Mouse (Mus musculus) intestine, postnatal 0 days (tissue): ENCODE measurements around the gene Crybb2. TPM values are rescaled to one million over a fixed set of nuclear protein-coding genes. Genes with fewer than 3 reads are reported as not detected.

Source experiments
- ATAC-seq: fragments of 200-750 bp; cut with Nextera tagmentation; 2 replicates; pipeline ENCODE4 v1.8.0; 2017; ENCODE audit warnings: mild to moderate bottlenecking, moderate TSS enrichment, moderate library complexity
- H3K27ac ChIP-seq: fragments of 300-500 bp; sonication (generic); 2 replicates; pipeline ENCODE4 v1.5.1; 2014; ENCODE audit warnings: mild to moderate bottlenecking, low read depth, low read length, moderate library complexity
- H3K27me3 ChIP-seq: fragments of 300-500 bp; sonication (generic); replicated peaks from 2 replicates; pipeline ENCODE4 v1.6.1; 2014; ENCODE audit warnings: low read length, mixed read lengths; ENCODE audit not compliant: control insufficient read depth, insufficient read depth
- H3K36me3 ChIP-seq: fragments of 300-500 bp; sonication (generic); 2 replicates; pipeline ENCODE4 v1.6.1; 2014; ENCODE audit warnings: mild to moderate bottlenecking, moderate library complexity; ENCODE audit not compliant: control insufficient read depth, insufficient read depth
- H3K4me1 ChIP-seq: fragments of 300-500 bp; sonication (generic); replicated peaks from 2 replicates; pipeline ENCODE4 v1.6.1; 2014; ENCODE audit warnings: antibody characterized with exemption, low read length, mixed read lengths; ENCODE audit not compliant: control insufficient read depth, insufficient read depth
- H3K4me2 ChIP-seq: fragments of 300-500 bp; sonication (generic); replicated peaks from 2 replicates; pipeline ENCODE4 v1.6.1; 2014; ENCODE audit warnings: low read depth, mild to moderate bottlenecking, moderate library complexity
- H3K4me3 ChIP-seq: fragments of 300-500 bp; sonication (generic); 2 replicates; pipeline ENCODE4 v1.5.1; 2014; ENCODE audit warnings: low read depth, low read length
- H3K9ac ChIP-seq: fragments of 300-500 bp; sonication (generic); 2 replicates; pipeline ENCODE4 v1.6.1; 2014; ENCODE audit warnings: mild to moderate bottlenecking, low read depth, low read length
- H3K9me3 ChIP-seq: fragments of 300-500 bp; sonication (generic); 2 replicates; pipeline ENCODE4 v1.6.1; 2016; ENCODE audit warnings: mixed run types; ENCODE audit not compliant: control insufficient read depth
- CTCF ChIP-seq: sonication (generic); IDR thresholded peaks from 2 replicates; pipeline ENCODE4 v1.5.1; 2016; ENCODE audit warnings: low read depth, mild to moderate bottlenecking, control low read depth, antibody characterized with exemption, moderate library complexity
- WGBS: fragments of 180-500 bp; shearing (Covaris S2); extraction: QIAGEN DNeasy Blood & Tissue Kit; methylation state at CpG from one replicate; pipeline ENCODE4 v1.1.7; 2014; 5-methylcytosine and 5-hydroxymethylcytosine counted together
- polyA plus RNA-seq: library from polyadenylated mRNA; unstranded; fragments of >200 nt; fragmentation: Nextera tagmentation; extraction: Ambion mirVana; gene quantifications from 2 replicates; pipeline ENCODE4 v1.2.1, GENCODE M21; 2015

Crybb2 gene
- polyA plus RNA-seq: not detected in 2 replicates

GRCm38 (mm10) chr5:113070017-113070416, at the start of gene Crybb2:
Gene Crybb2, minus strand, starts transcription at chr5:113070117.
- no peak within 1 kb of the TSS for H3K27ac ChIP-seq
- no peak within 1 kb of the TSS for H3K4me3 ChIP-seq
- TF ChIP-seq CTCF: no peak
- no peaks in the 10 kb centered on the region for H3K9me3 ChIP-seq
- H3K4me2 ChIP-seq: no peak within 1 kb of the TSS
- H3K4me1 ChIP-seq: no peaks in the 10 kb centered on the region
- H3K9ac ChIP-seq: no peak within 1 kb of the TSS
- H3K27me3 ChIP-seq: no peaks in the 10 kb centered on the region
- no peaks in the 10 kb centered on the region for H3K36me3 ChIP-seq
- no peak for ATAC-seq

DNA sequence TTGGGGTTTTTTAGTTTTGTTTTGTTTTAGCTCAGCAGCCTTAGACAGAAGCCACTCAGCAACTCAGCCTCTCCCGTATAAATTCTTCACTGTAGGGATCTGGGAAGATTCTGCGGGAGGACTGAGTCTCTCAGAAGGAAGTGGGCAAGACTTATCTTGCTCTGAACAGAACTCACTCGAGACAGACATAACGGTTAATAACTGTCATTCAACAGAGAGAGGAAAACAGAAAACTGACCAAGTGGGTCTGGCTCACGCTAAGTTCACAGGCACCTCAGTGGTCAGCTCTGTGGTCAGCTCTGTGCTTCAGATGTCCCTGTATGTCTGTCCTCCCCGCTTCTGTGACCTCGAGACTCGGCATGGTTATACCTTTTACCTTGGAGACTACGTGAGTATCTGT, 49.4 kb upstream of the Crybb2 start:
- ATAC-seq: no peak
- Histone ChIP-seq H3K9me3 (no peaks in the 10 kb centered on the region), H3K27me3 (no peaks in the 10 kb centered on the region), H3K9ac (no peak overlapping the region), H3K27ac (no peak overlapping the region), H3K4me3 (no peak overlapping the region), H3K4me1 (peaks cover 16% of the 10 kb centered on the region), H3K36me3 (peaks cover 3% of the 10 kb centered on the region; the same call in 1 of the 2 replicates), H3K4me2 (no peak overlapping the region)
- 58% methylated on average over 9 of the region's 9 CpGs for WGBS
- no peak for TF ChIP-seq CTCF

DNA sequence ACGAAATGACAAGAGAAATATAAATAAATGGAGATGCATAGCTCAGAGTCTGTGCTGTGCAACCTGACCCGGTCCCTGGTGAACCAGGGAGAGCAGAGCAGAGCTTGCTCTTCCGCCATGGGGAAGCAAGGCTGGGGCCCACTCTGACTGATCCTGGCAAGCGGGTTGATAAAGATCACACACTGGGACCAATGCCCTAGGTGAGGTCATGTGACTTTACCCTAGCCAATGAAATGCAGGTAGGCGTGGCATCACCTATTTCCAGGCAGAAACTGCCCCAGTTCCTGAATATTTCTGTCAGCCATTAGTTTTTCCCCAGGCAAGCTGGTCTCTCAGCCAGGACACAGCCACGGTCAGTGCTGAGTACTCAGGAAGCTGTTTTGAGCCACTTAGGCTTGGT, 48.8 kb upstream of the Crybb2 start:
- no peaks in the 10 kb centered on the region for H3K27me3 ChIP-seq
- 19% methylated on average over 6 of the region's 6 CpGs for WGBS
- peaks cover 3% of the 10 kb centered on the region; the same call in 1 of the 2 replicates for H3K36me3 ChIP-seq
- ATAC-seq: peak; percentile 79
- no peak overlapping the region for H3K9ac ChIP-seq
- no peak for TF ChIP-seq CTCF
- 0 out of 2 replicates have a peak overlapping the region, but pooled peaks have one; percentile 1 for H3K4me2 ChIP-seq
- H3K27ac ChIP-seq: no peak overlapping the region
- H3K4me3 ChIP-seq: no peak overlapping the region
- peaks cover 20% of the 10 kb centered on the region for H3K4me1 ChIP-seq
- H3K9me3 ChIP-seq: no peaks in the 10 kb centered on the region

DNA sequence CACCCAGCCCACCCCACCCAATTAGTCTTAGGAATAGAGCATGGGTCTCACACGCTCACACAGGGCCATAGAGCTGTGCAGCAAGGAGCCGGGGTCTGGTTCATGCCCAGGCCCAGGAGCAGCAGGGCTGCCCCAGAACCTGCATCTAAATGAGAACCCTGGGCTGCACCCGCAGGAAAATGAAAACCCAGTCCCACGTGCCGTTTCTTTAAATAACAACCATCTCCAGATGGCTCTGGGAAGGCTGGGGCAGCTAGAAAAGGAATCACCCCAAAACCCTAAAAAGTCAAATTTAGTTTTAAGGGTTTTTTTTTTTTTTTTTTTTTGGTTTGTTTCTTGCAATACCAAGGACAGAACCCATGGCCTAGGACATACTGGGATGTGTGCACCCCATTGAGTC, 47.4 kb upstream of the Crybb2 start:
- H3K9me3 ChIP-seq: no peaks in the 10 kb centered on the region
- H3K4me3 ChIP-seq: no peak overlapping the region
- no peak overlapping the region for H3K4me2 ChIP-seq
- TF ChIP-seq CTCF: no peak
- 88% methylated on average over 5 of the region's 5 CpGs for WGBS
- ATAC-seq: no peak
- H3K4me1 ChIP-seq: peaks cover 20% of the 10 kb centered on the region
- no peaks in the 10 kb centered on the region for H3K27me3 ChIP-seq
- peaks cover 3% of the 10 kb centered on the region; the same call in 1 of the 2 replicates for H3K36me3 ChIP-seq
- no peak overlapping the region for H3K27ac ChIP-seq
- no peak overlapping the region for H3K9ac ChIP-seq

GRCm38 (mm10) chr5:113115896-113116295, 46.0 kb upstream of the Crybb2 start:
- no peak for TF ChIP-seq CTCF
- H3K4me3 ChIP-seq: no peak overlapping the region
- no peak overlapping the region for H3K4me2 ChIP-seq
- no peak overlapping the region for H3K9ac ChIP-seq
- H3K36me3 ChIP-seq: no peaks in the 10 kb centered on the region
- no peaks in the 10 kb centered on the region for H3K9me3 ChIP-seq
- H3K27ac ChIP-seq: no peak overlapping the region
- no peak for ATAC-seq
- H3K4me1 ChIP-seq: peaks cover 16% of the 10 kb centered on the region
- no peaks in the 10 kb centered on the region for H3K27me3 ChIP-seq
- WGBS: 71% methylated on average over 10 of the region's 10 CpGs

DNA sequence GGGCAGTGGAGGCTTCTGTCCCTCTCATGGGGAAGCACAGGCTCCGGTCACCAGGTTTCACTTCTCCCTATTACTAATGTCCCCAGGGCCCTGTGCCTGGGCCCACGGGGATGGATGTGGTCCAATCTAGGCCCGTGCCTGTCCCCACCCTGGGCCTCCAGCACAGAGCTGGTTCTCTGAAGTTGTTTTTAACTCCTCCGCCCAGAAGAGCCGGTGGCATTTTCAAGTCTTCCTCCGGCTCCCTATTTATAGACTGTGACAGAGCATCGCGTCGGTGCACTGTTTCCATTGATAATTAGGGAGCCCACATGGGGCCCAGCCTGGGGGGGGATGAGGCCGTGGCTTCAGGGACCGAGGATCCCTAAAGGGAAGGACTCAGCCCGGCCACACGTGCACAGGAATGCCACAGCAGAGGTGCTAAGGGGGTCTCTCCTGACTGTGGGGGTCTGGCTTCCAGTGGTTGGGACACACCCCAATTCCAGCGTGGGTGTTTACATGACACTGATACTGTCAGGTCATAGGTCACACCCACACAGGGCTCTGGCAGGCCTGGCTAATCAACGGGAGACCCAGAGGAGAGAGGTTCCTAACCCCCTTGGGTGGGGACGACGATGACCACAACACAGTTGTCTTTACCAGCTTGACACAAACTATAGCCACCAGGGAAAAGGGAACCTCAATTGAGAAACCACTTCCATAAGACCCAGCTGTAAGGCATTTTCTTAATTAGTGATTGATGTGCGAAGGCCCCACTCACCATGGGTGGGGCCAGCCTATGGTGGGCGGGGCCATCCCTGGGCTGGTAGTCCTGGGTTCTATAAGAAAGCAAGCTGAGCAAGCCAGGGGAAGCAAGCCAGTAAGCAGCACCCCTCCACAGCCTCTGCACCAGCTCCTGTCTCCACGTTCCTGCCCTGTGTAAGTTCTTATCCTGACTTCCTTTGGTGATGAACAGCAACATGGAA, 44.6 kb upstream of the Crybb2 start:
- no peak overlapping the region for H3K4me3 ChIP-seq
- peak overlapping the region; percentile 46; the same call in 1 of the 2 replicates for H3K27ac ChIP-seq
- WGBS: 26% methylated on average over 20 of the region's 20 CpGs
- no peak for ATAC-seq
- H3K9ac ChIP-seq: no peak overlapping the region
- no peak overlapping the region for H3K4me2 ChIP-seq
- peaks cover 16% of the 10 kb centered on the region for H3K4me1 ChIP-seq
- TF ChIP-seq CTCF: no peak
- H3K36me3 ChIP-seq: no peaks in the 10 kb centered on the region
- no peaks in the 10 kb centered on the region for H3K27me3 ChIP-seq
- H3K9me3 ChIP-seq: no peaks in the 10 kb centered on the region
